Mouse (Mus musculus): ENCODE results near the gene Nnmt. TPM values are rescaled to one million over a fixed set of nuclear protein-coding genes. Genes with fewer than 3 reads are reported as not detected.
A peak's percentile ranks its signal among the peaks of the same experiment; 100 is the strongest.

Nnmt gene
- polyA plus RNA-seq, 1 experiment from 2014 or later, result 5.3 TPM

DNA sequence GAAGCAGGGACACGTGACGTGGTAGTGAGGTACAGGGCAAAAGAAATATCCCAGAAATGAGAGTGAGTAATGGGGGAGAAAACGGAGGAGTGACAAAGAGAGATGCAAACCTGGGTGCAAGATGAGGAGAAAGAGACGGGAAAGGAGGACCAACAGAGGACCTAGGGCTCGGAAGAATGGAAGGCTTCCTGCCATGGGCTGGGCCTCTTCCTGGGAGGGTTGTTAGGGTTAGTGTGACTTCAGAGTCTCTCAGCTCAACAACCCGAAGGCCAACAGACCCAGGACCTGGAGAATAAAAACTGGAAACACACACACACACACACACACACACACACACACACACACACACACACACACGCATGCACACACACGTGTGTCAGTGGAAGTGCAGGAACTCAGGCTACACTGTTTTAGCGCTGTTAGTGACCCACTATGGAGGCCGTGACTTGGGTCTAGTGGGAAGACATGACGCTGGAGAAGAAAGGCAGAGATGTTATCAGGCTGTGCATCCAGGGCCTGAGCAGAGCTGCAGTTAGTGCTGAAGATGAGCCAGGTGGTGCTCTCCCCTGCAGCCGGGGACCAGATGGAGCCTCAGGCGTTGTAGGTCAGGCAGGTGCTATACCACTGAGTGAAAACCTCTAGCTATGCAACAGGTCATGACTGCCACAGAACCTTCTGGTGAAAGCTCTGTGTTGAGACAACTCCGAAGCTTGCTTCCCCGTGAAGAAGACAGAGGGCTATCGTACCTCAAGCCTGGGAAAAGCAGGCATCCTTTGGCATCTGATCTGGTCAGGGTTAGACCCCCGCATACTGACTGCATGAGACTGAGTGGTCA, 45.1 kb upstream of the Nnmt start:
- no peaks in the 10 kb centered on the region for H3K9me3 ChIP-seq (ENCODE audit: control insufficient read depth, low read length)
- ATAC-seq (ENCODE audit: low FRiP score, low TSS enrichment) (no peak), DNase-seq (ENCODE audit: low spot score) (no peak)
- H3K27ac ChIP-seq (replicated peaks), result no peak overlapping the region
- TF ChIP-seq EP300 (optimal IDR thresholded peaks at IDR 0.05), result no peak
- 0 out of 2 replicates have a peak, but pooled peaks have one; percentile 1 for TF ChIP-seq CTCF (IDR thresholded peaks at IDR 0.05; ENCODE audit: low read depth)
- H3K27me3 ChIP-seq (ENCODE audit: control insufficient read depth, insufficient read depth, low read length), result no peaks in the 10 kb centered on the region
- H3K36me3 ChIP-seq (ENCODE audit: control insufficient read depth, insufficient read depth, low read length), result no peaks in the 10 kb centered on the region; the same call in 1 of the 2 replicates
- H3K4me3 ChIP-seq (ENCODE audit: low read depth, low read length), result no peak overlapping the region; the same call in 1 of the 2 replicates
- 51% methylated on average over 17 of the region's 17 CpGs for WGBS
- no peak overlapping the region for H3K4me2 ChIP-seq (replicated peaks; ENCODE audit: low read depth)
- H3K9ac ChIP-seq (ENCODE audit: low read length), result no peak overlapping the region; the same call in 1 of the 2 replicates
- H3K4me1 ChIP-seq (replicated peaks; ENCODE audit: control insufficient read depth, insufficient read depth), result no peaks in the 10 kb centered on the region; the same call in 1 of the 2 replicates

- H3K4me1 ChIP-seq (replicated peaks; ENCODE audit: control insufficient read depth, insufficient read depth), result no peaks in the 10 kb centered on the region; the same call in 1 of the 2 replicates
- WGBS, result 9% methylated on average over 18 of the region's 22 CpGs
- DNase-seq (ENCODE audit: low spot score), result peak; percentile 44
- peak overlapping the region; percentile 57 for H3K4me2 ChIP-seq (replicated peaks; ENCODE audit: low read depth)
- H3K4me3 ChIP-seq (ENCODE audit: low read depth, low read length), result peak overlapping the region; percentile 32
- no peaks in the 10 kb centered on the region for H3K27me3 ChIP-seq (ENCODE audit: control insufficient read depth, insufficient read depth, low read length)
- H3K36me3 ChIP-seq (ENCODE audit: control insufficient read depth, insufficient read depth, low read length), result no peaks in the 10 kb centered on the region
- TF ChIP-seq CTCF (IDR thresholded peaks at IDR 0.05; ENCODE audit: low read depth), result peak; percentile 12; the same call in 1 of the 2 replicates
- no peak for TF ChIP-seq EP300 (optimal IDR thresholded peaks at IDR 0.05)
- H3K9me3 ChIP-seq (ENCODE audit: control insufficient read depth, low read length), result no peaks in the 10 kb centered on the region
- H3K27ac ChIP-seq (replicated peaks), result peak overlapping the region; percentile 76
- H3K9ac ChIP-seq (ENCODE audit: low read length), result peak overlapping the region; percentile 52
- ATAC-seq (ENCODE audit: low FRiP score, low TSS enrichment), result peak; percentile 77
Measured at GRCm38 (mm10) chr9:48649098-48649766, 44.3 kb upstream of the Nnmt start.

DNA sequence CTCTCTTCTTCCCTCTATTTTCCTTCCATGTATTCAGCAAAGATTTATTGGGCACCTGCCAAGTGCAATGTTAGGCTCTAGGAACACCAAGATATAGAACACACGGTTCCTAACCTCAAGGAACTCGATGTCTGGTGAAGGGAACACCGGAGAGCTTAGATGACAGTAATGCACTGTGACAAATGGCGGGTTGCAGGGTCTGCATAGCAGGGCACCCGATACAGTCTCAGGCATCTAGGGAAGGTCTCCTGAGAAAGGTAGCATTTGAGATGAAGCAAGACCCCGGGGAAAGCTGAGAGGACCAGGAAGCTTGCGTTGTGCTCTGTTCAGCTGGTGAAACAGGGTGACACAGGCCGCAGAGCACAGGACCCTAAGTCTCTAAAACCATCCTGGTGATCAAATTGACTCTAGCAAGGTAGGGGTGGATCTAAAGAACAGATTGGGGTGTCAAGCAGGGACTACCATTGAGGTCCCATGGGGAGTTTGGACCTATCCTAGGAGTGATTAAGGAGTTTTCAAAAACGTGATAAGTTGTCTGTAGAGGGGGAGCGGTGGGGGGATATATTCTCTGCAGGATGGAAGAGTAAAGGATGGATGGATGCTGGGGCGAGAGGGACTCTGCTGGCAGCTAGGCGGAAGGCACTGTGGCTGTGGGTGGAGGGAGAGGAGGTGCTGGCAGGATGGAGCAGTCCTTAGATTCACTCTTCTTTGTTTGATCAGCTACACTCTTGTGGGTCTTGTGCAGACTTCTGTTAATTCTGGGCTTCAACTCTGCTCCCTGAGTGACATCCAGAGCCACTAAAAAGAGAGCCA, 43.5 kb upstream of the Nnmt start:
- H3K27me3 ChIP-seq (ENCODE audit: control insufficient read depth, insufficient read depth, low read length), result no peaks in the 10 kb centered on the region
- H3K4me1 ChIP-seq (replicated peaks; ENCODE audit: control insufficient read depth, insufficient read depth), result no peaks in the 10 kb centered on the region; the same call in 1 of the 2 replicates
- peak overlapping the region; percentile 52; the same call in 1 of the 2 replicates for H3K9ac ChIP-seq (ENCODE audit: low read length)
- peak overlapping the region; percentile 57 for H3K4me2 ChIP-seq (replicated peaks; ENCODE audit: low read depth)
- WGBS, result 54% methylated on average over 12 of the region's 12 CpGs
- no peaks in the 10 kb centered on the region for H3K9me3 ChIP-seq (ENCODE audit: control insufficient read depth, low read length)
- TF ChIP-seq CTCF (IDR thresholded peaks at IDR 0.05; ENCODE audit: low read depth) (no peak), EP300 (optimal IDR thresholded peaks at IDR 0.05) (no peak)
- H3K4me3 ChIP-seq (ENCODE audit: low read depth, low read length), result peak overlapping the region; percentile 32
- DNase-seq (ENCODE audit: low spot score) (peak; percentile 18), ATAC-seq (ENCODE audit: low FRiP score, low TSS enrichment) (peak; percentile 8; the same call in 1 of the 2 replicates)
- H3K36me3 ChIP-seq (ENCODE audit: control insufficient read depth, insufficient read depth, low read length), result no peaks in the 10 kb centered on the region
- peak overlapping the region; percentile 76 for H3K27ac ChIP-seq (replicated peaks)

GRCm38 (mm10) chr9:48647648-48648284, 42.8 kb upstream of the Nnmt start:
- H3K36me3 ChIP-seq (ENCODE audit: control insufficient read depth, insufficient read depth, low read length), result no peaks in the 10 kb centered on the region
- TF ChIP-seq CTCF (IDR thresholded peaks at IDR 0.05; ENCODE audit: low read depth), result no peak
- TF ChIP-seq EP300 (optimal IDR thresholded peaks at IDR 0.05), result no peak
- H3K4me1 ChIP-seq (replicated peaks; ENCODE audit: control insufficient read depth, insufficient read depth), result no peaks in the 10 kb centered on the region; the same call in 1 of the 2 replicates
- WGBS, result 48% methylated on average over 10 of the region's 10 CpGs
- DNase-seq (ENCODE audit: low spot score) (peak; percentile 27), ATAC-seq (ENCODE audit: low FRiP score, low TSS enrichment) (no peak)
- no peaks in the 10 kb centered on the region for H3K9me3 ChIP-seq (ENCODE audit: control insufficient read depth, low read length)
- no peak overlapping the region for H3K4me3 ChIP-seq (ENCODE audit: low read depth, low read length)
- peak overlapping the region; percentile 57; the same call in 1 of the 2 replicates for H3K4me2 ChIP-seq (replicated peaks; ENCODE audit: low read depth)
- H3K27me3 ChIP-seq (ENCODE audit: control insufficient read depth, insufficient read depth, low read length), result no peaks in the 10 kb centered on the region
- H3K27ac ChIP-seq (replicated peaks), result no peak overlapping the region; the same call in 1 of the 2 replicates
- H3K9ac ChIP-seq (ENCODE audit: low read length), result no peak overlapping the region; the same call in 1 of the 2 replicates
